Mouse (Mus musculus) cerebellum, adult 8-10 months (tissue): Measurements from ENCODE around the gene Pigt.

Experiments
- DNase-seq: peaks from one replicate; pipeline ENCODE4 v3.0.0; 2022

Pigt gene

DNA sequence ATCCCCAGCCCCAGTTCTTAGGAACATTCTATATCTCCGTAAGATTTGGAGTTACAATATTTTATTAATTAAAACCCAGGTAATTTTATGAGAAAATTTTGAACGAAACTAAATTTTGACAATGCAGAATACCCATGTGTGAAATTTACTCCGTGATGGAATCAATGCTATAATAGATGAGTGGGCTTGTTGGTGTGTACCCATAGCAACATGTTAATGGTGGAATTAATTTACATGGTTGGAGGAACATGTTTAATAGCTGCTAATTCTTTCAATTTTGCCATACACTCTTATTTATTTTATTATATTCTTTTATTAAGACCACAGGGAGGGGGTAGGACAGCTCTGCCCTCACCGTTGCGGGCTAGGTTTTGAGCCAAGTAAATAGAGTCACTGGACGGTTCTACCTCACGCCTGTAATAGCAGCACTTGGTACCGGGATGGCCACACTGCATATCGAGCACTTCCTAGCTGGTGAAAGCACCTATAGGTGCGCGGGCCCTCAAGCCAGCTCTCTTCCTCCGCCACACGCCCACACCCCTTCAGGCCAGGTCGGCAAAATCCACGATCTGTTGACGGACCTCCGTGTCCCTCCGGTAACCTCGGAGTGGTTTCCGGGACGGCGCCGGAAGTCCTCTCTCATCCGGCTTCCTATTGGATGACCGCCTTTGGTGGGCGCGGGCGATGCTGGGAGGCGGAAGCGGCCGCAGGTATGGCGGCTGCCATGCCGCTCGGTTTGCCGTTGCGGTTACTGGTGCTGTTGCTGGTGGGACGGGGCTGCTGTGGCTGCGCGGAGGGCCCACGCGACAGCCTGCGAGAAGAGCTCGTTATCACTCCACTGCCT, at the start of gene Pigt:
Pigt (plus strand) TSS at position 674 of the 844 bp plus-strand sequence.
- peak; percentile 87 for DNase-seq

DNA sequence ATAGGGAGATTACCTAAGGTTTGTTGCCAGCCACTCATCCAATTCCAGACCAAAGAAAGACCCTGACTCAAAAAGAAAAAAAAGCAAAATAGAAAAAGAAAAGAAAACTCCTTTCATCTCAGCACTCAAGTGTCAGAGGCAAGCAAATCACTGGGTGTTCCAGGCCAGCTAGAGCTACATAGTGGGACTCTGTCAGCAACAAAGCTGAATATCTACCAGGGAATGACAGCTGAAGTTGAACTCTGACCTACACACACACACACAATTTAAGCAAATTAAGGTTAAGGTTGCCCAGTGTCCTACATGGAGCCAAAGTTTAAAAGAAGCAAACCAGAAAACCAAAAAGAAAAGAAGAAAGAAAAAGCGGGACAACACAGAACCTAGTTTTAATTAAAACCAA, 49.2 kb upstream of the Pigt start:
- DNase-seq: no peak

DNA sequence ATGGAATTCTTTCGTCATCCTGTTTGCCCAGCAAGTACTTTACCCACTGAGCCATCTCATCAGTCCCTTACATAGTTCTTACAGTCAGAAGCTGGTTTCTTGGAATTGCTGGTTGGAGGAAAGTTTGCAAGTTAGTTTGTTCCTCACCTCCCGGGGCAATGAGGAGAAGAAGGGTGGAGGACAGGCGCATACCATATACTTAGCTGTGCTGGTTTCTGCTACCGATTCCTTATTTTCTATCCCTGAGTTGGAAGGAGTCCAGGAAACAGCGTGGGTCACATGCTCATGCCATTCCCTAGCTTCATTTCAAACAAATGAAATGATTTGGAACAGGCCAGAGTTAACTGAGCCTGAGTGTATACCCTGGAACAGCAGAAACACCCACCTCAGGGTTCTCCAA, 48.4 kb upstream of the Pigt start:
- DNase-seq: no peak

DNA sequence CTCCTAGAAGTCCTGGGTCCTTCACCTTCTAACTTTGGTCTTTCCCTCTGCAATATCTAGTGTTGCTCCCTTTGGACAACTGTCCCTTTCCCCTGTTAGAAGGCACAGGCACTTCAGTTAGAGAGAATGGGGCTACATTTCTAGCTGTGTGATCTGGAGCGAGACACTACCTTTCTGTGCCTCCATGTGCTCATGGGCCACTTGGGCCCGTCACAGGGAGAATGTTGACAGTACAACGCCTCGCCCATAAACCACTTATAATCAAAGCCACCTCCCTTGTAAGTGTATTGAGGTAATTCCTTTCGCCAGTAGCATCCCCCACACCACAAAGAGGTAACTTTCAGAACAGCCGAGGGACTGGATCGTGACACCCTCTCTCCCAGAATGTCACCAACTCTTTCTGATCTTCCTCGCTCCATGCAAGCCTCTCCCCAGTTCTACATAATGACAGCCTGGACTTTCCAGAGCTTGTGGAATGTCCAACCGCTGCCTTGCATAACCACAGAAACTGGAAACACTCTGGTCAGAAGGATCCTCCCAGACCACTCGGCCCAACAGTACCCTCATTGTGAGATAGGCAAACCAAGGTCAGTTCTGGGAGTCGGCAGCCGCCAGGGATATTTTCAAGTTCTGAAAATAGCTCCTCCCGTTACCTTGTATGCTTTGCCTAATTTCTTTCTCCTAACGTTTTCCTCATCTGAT, 47.8 kb upstream of the Pigt start:
- no peak for DNase-seq

DNA sequence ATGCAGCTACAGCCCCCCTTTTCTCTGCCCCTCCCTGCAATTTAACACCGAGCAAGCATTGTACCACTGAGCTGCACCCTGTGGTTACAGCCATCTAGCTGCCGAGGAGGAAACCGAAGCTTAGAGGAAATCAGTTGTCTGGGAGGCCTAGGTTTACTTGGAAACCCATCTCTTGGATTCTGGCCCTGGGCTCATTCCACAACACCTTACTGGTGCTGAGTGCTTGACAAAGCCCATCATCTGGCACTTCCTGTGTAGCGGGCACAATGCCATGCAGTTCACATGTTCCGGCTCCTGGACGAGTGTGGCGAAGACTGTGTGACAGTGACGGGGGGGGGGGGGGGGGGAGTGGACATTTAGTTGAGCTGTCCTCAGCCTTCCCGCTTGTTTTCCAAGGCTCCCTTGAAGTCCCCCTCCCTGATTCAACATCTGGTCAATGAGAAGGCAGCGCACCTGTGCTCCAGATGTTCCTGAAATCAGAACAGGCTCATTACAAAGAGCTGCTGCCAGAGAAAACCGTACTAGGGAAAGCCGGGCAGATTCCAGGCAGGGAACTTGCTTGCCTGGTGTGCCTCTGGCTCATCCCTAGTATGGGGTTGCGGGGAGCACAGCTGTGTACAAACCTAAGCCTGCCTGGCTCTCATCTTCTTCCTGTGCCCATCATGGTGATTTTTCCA, 45.2 kb upstream of the Pigt start:
- no peak for DNase-seq

DNA sequence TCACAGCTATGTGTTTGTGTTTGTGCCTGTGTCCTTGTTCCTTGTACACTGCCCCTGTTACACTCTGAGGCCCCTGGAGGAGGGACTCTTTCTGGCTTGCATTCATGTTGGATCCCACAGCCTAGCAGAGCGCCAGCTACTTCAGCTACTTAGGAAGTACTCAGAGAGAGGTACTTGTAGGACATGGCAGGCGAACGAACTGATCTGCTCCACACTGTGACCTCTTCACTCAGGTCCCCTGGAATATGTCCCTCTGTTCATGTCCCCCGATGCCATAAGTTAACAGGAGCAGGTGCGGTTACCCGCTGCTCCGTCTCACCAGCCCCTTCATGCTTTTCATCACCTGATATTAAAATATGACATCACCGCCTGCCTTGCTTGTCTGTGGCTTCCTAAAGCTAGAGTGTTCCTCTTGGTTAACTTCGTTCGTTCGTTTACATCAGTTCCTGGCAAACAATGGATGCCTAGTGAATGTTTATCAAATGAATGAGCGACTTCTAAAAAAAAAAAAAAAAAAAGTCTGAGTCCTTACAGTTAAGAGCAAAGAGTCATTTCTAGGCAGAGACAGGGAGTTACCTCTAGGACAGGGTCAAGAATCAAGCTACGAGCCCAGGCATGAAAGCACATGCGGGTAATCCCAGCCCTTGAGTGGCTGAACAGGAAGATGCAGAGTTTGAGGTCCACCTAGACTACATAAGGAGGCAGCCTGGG, 44.1 kb upstream of the Pigt start:
- no peak for DNase-seq

DNA sequence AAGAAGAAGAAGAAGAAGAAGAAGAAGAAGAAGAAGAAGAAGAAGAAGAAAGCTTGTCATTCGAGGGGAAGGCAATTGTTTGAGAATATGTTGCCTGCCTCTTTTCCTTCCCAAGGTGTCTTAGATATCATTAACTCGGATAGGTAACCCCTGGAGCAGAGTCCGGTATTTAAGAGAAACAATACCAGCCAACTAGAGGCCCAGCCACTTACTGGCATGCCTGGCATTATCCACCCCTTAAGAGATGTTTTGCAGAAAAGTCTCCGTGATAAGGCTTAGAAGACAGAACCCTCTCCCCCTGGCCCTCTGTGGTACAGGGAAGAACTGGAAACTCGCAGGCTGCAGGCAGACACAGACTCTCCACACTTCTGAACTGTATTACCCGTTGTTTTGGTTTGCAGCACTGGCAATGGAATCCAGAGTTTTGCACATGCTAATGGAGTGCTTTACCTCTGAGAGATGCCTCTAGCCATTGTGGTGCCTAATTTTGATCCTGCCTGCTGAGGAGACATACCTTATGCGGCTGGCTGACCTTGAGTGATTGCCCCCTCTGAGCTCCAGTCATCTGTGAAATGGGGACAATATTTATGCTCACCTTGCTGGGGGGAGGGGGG, 43.3 kb upstream of the Pigt start:
- no peak for DNase-seq

DNA sequence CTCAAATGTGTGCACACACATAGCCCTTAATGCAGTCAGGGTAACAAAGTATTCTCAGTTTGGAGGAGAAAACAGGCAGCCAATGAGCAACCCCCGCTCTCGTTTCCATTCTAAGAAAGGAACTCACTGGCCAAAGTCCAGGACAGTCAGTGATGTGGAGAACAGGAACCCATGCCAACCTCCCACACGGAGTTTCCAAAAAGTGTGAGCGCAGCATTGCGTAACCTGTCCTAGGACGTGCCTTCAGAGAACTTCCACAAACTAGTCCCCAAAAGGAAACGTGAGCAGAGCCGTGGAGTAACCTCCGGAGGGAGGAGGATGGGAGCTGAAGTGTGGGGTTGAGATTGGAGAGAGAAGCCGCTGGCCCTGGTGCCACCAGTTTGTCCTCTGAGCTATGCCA, 42.5 kb upstream of the Pigt start:
- DNase-seq: no peak

DNA sequence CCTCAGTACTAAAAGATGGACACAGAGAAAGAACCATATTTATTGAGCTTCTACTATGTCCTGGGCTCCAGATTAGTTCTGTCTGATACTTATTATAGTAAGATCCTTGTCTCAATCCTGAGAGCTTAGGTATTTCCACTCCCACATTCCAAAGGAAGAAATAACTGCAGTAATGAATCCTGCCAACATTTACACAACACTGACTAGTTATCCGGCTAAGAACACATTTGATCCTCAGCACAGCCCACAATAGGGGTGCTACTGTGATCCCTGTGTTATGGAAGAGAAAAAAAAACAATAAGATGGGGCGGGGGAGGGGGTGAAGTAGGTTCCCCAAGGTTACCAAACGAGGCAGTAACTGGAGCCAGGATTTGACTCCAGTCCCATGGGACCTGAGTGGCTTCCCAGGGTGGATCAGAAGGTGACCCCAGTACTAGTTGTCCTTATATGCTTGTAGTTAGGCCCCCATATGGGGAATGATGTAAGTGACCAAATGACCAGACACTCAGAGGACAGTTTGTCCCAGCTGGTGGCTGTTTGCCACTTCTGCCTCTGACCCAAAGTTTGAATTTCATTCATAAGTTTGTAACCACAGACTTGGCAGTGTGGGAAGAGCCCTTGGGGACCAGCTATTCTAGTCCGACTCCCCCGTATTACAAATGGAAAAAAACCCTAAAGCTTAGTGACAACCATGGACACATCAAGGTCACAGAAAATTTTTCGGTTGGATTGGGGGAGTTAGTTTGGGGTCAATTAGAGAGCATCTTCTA, 41.7 kb upstream of the Pigt start:
- no peak for DNase-seq

DNA sequence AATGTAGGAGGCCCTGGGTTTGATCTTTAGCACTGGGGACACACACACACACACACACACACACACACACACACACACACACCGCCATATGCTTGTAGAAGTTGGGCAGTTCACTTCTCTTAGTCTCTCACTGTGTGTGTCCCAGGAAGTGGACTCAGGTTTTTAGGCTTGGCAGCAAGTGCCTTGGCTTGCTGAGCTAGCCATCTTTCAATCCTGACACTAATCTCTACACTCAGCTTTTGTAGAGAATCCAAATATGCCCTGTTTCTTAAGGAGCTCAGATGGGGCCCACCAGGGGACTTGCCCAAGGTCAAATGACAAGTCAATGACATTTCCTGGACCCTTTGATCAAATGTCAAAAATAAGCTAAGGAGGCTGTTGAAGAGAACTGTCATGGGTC, 40.9 kb upstream of the Pigt start:
- DNase-seq: no peak

DNA sequence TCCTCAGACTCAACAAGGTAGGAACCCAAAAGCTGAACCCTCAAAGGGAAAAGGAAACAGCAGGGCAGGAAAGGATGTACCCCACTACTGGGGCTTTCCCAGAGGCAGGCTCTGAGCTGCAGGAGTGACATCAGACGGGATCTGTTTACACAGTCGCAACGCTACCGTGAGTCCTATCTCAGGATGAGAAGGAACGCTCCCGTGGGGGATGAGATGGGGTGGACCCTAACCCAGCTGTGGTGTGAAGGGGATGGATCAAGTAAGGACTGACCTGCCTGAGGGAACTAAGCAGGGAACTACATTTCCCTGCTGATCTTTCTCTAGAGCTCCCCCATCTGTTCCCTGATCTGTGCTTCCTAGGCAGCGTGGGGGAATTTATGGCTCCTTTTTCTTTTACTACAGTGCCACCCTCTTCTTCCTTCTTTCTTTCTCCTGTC, 40.4 kb upstream of the Pigt start, which contains the start of gene Sys1:
Sys1 (plus strand) TSS at position 101 of the 437 bp plus-strand sequence.
- DNase-seq: no peak

DNA sequence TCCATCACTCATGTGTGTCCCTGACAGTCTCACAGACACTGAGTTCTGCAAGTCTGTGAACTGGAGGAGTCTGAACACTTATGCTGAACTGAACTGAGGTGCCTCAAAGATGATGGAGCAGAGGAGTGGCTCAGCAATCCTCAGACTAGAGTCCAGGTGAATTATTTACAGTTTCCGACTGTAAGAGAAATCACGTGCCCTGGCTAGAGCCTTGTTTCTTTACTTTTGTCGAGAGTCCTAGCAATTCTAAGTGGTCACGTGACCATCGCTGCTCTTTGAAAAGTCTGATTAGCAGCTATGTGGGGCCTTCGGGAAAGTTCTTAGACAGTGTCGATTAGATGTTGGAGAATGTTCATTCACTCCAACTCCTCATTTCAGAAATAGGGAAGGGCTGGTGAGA, 39.4 kb upstream of the Pigt start:
- DNase-seq: no peak

DNA sequence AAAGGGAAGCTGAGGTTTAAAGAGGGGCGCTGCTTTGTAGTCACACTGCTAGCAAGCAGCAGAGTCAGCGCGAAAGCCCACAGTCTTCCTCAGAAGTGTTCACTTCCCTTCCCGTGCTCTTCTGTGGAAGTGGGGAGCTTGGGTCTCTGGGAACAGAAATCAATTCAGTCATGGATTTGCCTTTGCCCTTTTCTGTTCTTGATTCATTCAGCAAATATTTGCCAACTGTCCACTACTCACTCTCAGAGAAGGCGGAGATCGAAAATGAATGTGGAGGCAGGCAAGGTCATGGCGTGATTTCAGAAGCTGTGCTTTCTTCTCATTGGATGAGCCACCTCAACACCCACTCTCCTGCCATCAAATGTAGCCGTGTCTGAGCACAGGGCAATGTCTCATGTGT, 38.8 kb upstream of the Pigt start:
- DNase-seq: no peak

DNA sequence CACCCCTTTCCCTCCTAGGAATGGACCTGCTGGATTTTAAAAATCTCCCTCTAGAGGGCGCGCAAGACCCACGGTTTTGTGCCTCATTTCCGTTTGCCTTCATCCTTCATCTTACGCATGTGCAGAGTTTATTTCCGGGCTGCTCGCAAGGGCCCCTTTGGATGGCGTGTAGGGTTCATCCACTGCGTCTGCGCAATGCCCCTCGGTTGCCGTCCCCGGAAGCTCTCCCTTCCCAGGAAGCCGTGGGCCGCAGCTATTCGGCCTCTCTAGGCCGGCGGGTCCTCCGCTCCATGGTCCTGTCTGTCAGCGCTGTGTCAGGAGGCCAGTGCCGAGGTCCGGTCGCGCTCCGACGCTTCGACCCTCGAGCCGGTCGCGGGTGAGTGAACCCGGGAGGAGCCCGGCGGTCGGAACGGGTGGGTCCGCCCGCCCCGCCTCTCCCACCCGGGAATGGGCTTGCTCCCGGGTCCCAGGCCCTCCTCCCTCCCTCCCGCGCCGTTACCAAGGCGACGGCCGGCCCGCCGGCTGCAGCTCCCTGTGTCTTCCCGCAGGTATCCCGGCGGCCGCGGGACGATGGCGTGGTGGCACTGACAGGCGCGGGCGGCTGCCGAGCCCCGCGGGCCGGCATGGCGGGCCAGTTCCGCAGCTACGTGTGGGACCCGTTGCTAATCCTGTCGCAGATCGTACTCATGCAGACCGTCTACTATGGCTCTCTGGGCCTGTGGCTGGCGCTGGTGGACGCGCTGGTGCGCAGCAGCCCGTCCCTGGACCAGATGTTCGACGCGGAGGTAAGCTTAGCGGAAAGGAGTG, 36.4 kb upstream of the Pigt start, which contains the start of gene Gm20458:
Gm20458 (plus strand) TSS at position 223 of the 807 bp plus-strand sequence.
- peak; percentile 96 for DNase-seq

DNA sequence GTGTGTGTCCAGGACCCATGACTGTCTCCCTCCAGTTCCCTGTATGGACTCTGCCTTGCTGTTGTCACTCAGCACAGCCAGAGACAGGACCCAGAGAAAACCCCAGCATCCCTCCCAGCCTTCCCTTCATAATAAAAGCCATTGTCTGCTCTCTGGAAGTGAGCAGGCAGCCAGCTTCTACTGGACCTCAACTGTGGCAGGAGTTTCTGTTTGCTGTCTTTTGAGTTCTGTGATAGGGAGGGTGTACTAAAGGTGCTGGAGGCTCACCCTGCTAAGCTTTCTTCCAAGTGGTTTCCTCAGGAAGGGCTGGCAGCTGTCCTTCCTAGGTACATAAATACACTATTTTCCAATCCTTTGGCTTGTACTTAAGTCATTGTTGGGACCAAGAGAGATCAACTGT, 32.2 kb upstream of the Pigt start:
- DNase-seq: no peak

DNA sequence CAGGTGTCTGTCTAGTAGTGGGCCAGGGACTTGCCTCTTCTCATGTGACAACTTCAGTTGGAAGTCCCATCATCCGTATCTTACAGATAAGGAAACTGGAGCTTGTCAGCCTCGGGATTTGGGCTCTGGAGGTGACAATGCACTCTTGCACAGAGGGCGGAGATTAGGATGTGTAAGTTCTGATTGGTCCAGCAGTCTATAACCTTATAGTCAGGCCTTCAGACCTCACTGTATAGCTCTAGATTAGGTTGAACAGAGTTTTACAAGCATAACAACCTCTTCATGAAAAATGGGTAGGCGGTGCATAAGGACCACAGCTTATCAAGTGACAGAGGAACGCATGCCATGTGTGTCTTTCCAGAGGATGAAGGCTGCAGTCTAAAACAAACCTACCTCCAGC, 30.5 kb upstream of the Pigt start:
- no peak for DNase-seq

DNA sequence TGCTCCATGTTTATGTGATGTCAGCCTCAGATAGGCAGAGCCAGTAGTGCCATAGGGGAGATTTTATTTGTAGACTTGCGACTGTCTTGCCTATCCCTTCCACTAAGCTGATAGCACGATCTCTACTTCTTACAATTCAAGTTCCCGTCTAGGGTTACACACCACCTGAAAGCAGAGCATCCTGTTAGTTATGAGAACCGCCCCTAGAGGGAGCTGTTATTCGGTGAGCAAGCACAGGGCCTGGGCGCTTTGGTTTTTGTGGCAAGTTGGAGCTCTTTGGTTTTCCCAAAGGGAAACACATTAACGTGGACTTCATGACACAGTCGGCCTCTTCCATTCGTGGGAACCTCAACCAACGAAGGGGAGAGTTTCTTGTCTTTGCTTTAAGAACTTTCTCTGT, 27.1 kb upstream of the Pigt start:
- DNase-seq: no peak

DNA sequence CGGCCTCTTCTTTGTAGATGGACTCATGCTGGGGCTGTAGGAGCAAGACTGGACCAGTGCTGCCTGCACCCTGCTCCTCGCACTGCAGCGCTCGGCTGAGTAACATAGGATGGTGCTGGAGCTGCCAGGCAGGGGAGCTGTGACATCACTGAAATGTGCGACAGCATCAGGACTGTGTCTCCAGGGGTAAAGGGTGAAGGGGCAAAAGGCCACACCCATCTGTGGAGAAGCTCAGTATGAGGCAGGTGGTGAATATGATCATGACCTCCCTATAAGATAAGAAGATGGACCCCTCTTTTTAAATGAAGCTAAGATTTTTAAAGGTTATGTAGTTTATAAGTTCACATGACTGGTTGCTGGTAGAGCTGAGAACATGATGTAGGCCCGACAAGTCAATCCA, 23.7 kb upstream of the Pigt start, which contains the start of gene Trp53tg5:
Trp53tg5 (minus strand) TSS at position 101 of the 400 bp plus-strand sequence.
- DNase-seq: no peak

DNA sequence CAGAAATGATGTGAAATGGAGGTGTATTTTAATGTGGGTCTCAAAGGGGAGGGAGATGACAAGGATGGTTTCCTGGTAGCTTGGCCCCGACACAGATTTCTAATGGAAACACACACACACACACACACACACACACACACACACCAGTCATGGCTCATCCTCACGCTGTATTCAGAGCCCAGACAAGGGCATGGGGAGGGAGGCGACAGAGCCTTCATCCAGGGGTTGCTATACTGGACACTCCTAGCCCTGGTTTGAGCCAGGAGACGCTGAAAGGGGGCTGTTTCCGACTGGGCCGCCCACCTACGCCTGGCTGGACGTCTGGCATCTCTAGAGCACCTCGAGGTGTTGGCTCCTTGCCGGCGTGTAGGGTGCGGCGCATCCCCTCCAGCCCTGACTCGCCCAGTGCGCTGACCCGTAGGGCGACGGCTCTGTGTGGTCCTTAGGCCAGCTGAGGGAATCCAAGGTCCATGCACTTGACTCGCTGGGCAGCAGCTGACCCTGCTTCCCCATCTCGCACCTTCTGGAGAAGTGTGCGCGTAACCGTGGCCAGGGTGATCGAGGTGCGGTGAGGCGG, 11.6 kb upstream of the Pigt start, which contains the start of gene Dbndd2:
Dbndd2 (plus strand) TSS at position 426 of the 577 bp plus-strand sequence.
- DNase-seq: no peak
